Mouse (Mus musculus): ENCODE results near the gene Pnma3. TPM values are rescaled to one million over a fixed set of nuclear protein-coding genes. Genes with fewer than 3 reads are reported as not detected.
"Not testable (repeated sequence)": the region's sequence is repeated elsewhere in the genome, so short reads cannot be mapped to it uniquely, and the experiment has no call there.

Pnma3 gene
- polyA plus RNA-seq, 1 experiment from 2014 or later, result 1.1 TPM

DNA sequence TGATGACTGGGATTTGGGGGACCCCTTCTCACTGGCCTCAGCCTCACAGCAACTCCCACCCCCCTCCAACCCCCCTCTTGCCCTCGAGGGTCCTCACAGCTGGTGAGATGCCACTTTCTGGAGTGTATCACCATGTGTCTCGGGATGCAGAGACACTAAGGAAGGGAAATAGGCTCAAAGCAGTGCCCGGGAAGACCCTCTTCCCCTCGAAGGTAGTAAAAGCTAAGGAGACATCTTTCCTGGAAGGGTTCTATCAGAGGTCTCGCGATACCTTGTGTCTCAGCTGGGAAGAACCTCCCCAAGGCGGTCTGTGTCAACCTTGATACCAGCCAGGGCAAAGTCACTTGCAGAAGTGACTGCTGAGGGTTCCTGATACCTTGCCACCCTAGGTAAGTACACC, 52.2 kb downstream of the Pnma3 start, which contains the start of gene Gm14685:
Gene Gm14685, plus strand, starts transcription at position 301 of the 400 bp plus-strand sequence.
- not testable (repeated sequence) for H3K9me3 ChIP-seq (replicated peaks); H3K4me1 ChIP-seq; H3K4me2 ChIP-seq (replicated peaks); H3K4me3 ChIP-seq; ATAC-seq (ENCODE audit: low FRiP score); H3K36me3 ChIP-seq; H3K9ac ChIP-seq; H3K27me3 ChIP-seq; H3K27ac ChIP-seq
- WGBS, result no CpG with 5 or more reads among the region's 7 CpGs

Other genes starting within 250 kb of the Pnma3 start
- 1.7 TPM in 2 replicates for gene Gabrq, start 239.6 kb upstream of the Pnma3 start, polyA plus RNA-seq (2016; fragmentation: Nextera tagmentation; extraction: Ambion mirVana)
- gene Cetn2, start 146.4 kb upstream of the Pnma3 start, polyA plus RNA-seq (2016; fragmentation: Nextera tagmentation; extraction: Ambion mirVana), result 86.6 and 106 TPM in 2 replicates
- 35.8 and 37.6 TPM in 2 replicates for gene Nsdhl, start 146.2 kb upstream of the Pnma3 start, polyA plus RNA-seq (2016; fragmentation: Nextera tagmentation; extraction: Ambion mirVana)
- gene Zfp185, start 77.4 kb upstream of the Pnma3 start, polyA plus RNA-seq (2016; fragmentation: Nextera tagmentation; extraction: Ambion mirVana), result 6.9 and 8.8 TPM in 2 replicates
- gene Pnma5, start 27.7 kb upstream of the Pnma3 start, polyA plus RNA-seq (2016; fragmentation: Nextera tagmentation; extraction: Ambion mirVana), result 0.09 TPM in 1 of 2 replicates, not detected in the other
- gene Xlr4a, start 17.7 kb downstream of the Pnma3 start, polyA plus RNA-seq (2016; fragmentation: Nextera tagmentation; extraction: Ambion mirVana), result 0.97 and 1.0 TPM in 2 replicates
- gene Xlr3a, start 32.3 kb downstream of the Pnma3 start, polyA plus RNA-seq (2016; fragmentation: Nextera tagmentation; extraction: Ambion mirVana), result 4.2 and 6.4 TPM in 2 replicates
- 0.45 TPM in 1 of 2 replicates, not detected in the other for gene Gm14685, start 52.3 kb downstream of the Pnma3 start, polyA plus RNA-seq (2016; fragmentation: Nextera tagmentation; extraction: Ambion mirVana)
- gene Xlr5b, start 84.0 kb downstream of the Pnma3 start, polyA plus RNA-seq (2016; fragmentation: Nextera tagmentation; extraction: Ambion mirVana), result not detected in 2 replicates
- gene DXBay18, start 84.7 kb downstream of the Pnma3 start, polyA plus RNA-seq (2016; fragmentation: Nextera tagmentation; extraction: Ambion mirVana), result 0.15 and 0.51 TPM in 2 replicates
- not detected in 2 replicates for gene Spin2d, start 112.2 kb downstream of the Pnma3 start, polyA plus RNA-seq (2016; fragmentation: Nextera tagmentation; extraction: Ambion mirVana)
- 18.8 and 20.3 TPM in 2 replicates for gene Xlr3b, start 127.4 kb downstream of the Pnma3 start, polyA plus RNA-seq (2016; fragmentation: Nextera tagmentation; extraction: Ambion mirVana)
- 0.63 and 1.2 TPM in 2 replicates for gene Xlr4b, start 149.5 kb downstream of the Pnma3 start, polyA plus RNA-seq (2016; fragmentation: Nextera tagmentation; extraction: Ambion mirVana)
- gene F8a, start 163.5 kb downstream of the Pnma3 start, polyA plus RNA-seq (2016; fragmentation: Nextera tagmentation; extraction: Ambion mirVana), result 25.0 and 26.1 TPM in 2 replicates
- 0.81 TPM in 1 of 2 replicates, not detected in the other for gene Xlr4c, start 178.3 kb downstream of the Pnma3 start, polyA plus RNA-seq (2016; fragmentation: Nextera tagmentation; extraction: Ambion mirVana)
- gene Xlr3c, start 200.6 kb downstream of the Pnma3 start, polyA plus RNA-seq (2016; fragmentation: Nextera tagmentation; extraction: Ambion mirVana), result 0.35 and 0.43 TPM in 2 replicates
- not detected in 2 replicates for gene Xlr5a, start 228.2 kb downstream of the Pnma3 start, polyA plus RNA-seq (2016; fragmentation: Nextera tagmentation; extraction: Ambion mirVana)
- gene Xlr5c, start 228.2 kb downstream of the Pnma3 start, polyA plus RNA-seq (2016; fragmentation: Nextera tagmentation; extraction: Ambion mirVana), result not detected in 2 replicates

Data from hindbrain, embryonic 12.5 days (tissue).